Mouse (Mus musculus) naive thymus-derived CD4-positive, alpha-beta T cell, adult 2 months (primary cell): ENCODE data around the gene Serpinb1b.
"Not testable (repeated sequence)": the region's sequence is repeated elsewhere in the genome, so short reads cannot be mapped to it uniquely, and the experiment has no call there.

Experiments used
- DNase-seq: peaks from one replicate; pipeline ENCODE4 v3.0.0-alpha.2; 2011; ENCODE audit warnings: low read depth

The Serpinb1b gene

DNA sequence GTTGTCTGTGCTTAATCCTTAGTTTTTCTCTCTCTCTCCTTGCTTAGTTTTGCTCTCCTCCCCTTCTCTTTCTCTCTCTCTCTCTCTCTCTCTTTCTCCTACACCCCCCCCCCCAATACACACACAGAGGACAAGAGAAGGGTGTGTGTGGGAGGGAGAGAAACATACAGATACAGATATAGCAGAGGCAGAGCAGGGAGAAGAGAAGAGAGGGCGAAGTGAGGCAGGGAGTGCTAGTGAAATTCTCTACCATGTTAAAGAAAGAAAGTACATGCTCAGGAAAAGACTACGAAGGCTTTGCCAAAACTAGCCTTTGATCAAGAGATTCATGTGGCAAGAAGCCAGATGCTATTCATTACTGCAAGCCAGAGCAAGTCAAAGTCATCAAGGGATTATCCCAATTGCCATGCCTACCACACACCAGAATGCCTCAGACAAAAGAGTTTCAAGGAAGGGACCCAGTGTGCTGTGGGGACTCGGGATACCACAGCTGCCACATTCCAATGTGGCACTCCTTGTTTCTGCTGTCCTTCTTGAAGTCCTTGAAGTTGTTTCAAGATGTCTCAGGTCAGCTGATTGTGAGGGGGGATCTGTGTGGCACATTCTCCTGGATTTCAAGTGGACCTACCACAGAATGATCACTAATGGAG, at the start of gene Serpinb1b:
TSS of gene Serpinb1b (plus strand) at position 520 of the 650 bp plus-strand sequence.
- no peak for DNase-seq

DNA sequence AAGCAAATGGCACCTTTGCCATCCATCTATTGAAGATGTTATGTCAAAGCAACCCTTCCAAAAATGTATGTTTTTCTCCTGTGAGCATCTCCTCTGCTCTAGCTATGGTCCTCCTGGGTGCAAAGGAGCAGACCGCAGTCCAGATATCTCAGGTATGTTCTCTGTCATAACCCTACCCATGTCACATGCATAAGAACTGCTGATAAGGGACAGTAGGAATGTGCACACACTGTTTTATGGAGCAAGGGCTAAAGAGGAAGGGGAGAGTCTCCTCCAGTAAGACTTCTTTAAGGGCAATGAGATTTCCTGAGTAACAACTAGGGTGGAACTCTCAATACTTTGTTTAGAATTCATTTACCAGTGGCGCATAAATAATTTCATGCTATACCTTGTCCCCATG, 48.9 kb upstream of the Serpinb1b start:
- not testable (repeated sequence) for DNase-seq

DNA sequence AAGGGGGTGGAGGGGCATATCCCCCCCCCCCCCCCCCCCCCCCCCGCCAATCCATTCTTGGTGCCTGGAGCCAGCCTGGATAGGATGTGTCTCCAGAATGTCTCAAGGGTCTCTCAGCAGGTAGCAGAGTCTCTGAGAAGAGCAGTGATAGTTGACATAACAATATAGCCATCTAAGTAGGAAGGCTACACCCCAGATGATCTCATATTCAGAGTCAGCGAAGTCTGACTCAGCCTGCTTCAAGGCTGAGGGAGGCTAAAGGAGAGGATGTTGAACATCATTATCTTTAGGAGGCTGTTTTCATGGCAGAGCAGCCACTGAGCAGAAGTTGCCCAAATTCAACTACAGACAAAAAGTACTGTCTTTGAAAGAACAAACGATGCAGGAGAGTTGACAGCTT, 48.1 kb upstream of the Serpinb1b start:
- no peak for DNase-seq

DNA sequence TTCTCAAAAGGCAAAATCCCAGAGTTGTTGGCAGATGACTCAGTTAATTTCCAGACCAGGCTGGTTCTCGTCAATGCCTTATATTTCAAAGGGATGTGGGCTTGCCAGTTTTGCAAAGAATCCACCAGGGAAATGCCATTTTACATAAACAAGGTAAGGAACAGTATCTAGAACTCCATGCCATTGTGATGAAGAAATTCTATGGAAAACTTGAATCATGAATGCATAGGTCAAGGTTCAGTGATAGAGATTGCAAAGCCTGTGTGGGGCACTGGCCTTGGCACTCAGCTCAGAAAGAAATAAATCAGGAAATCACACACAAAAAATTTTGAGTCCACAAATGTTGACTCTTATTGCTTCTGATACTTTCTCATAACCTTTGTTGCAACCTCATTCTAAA, 42.9 kb upstream of the Serpinb1b start:
- DNase-seq, result no peak

DNA sequence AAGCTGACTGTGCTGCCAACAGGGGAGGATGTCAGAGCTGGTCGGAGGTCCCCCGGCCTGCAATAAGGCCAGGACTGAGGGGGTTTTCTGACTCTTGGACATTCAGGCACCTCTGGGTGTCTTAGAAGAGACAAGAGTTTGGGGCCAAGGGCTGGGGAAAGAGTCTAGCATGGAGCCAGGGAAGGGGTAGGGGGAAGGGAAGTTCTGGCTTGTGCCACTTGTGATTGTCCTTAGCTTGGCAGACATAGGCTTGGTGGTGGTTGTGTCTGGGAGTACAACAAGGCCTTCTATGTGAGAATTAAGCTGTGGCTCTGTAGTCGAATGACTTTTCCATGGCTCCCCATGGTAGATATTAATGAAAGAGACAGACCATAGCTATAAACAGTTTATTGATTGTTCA, 34.8 kb upstream of the Serpinb1b start:
- no peak for DNase-seq

DNA sequence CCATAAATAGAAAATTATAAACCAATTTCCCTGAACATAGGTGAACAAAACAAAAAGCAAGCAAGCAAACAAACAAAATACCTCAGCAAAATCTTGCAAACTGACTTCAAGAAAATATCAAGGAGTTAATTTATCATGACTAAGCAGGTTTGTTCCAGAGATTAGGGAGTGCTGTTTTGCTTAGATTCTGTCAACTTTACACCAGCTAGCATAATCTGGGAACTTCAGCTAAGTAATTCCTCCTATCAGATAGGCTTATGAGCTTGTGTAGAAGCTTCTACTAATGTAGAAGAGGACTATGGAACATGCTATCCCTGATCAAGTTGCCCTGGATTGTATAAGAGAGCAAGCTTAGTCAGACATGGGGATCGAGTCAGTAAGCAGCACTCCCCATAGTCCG, 31.1 kb upstream of the Serpinb1b start:
- no peak for DNase-seq

DNA sequence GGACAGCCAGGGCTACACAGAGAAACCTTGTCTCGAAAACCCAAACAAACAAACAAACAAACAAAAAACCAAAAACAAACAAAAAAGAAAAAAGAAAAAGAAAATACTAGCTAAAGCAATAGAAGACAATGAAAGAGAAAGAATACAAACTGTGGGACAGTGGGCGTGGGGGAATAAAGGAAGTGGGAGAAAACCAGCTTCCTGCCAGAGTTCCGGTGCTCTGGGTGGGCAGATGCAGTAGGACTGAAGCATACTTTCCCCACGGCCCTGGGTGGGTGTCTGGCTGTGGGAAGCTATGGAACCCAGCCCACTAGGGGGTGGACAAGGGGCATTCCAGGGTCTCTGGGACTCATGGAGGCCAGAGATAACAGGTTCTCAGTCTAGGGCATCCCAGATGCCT, 30.2 kb upstream of the Serpinb1b start:
- no peak for DNase-seq

DNA sequence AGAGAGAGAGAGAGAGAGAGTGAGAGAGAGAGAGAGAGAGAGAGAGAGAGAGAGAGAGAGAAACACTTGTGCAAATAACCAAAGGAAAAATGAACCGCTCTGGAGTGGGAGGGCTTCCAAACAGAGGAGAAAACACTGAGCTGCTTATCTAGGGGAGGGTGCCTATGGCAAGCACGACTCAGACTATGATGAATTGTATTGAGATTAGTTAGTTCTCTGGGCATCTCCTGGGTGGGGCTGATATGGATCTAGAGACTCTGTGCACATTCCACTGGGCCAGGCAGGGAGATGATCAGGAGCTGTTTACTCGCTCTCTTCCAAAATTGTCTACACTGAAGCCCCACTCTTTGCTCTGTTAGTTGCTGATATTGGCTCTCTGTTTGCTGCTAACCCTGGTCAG, 26.7 kb upstream of the Serpinb1b start:
- DNase-seq, result no peak

DNA sequence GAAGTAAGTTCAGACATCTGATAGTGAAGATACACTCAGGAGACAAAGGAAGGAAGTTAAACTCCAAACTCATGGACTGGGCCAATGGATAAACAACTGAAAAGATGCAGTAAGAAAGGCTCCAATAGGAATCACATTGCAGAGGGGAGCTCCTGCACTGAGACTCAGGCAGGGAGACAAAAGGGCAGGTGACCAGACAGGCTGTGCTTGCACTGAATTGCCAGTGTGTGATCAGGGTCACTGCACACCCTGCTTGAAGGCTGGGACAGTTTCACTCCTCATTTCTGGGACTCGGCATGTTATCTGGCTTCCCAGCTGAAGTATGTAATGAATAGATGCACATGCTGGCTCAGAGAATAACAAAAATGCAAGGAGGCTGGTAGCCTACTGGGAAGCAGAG, 15.3 kb upstream of the Serpinb1b start:
- DNase-seq, result no peak

DNA sequence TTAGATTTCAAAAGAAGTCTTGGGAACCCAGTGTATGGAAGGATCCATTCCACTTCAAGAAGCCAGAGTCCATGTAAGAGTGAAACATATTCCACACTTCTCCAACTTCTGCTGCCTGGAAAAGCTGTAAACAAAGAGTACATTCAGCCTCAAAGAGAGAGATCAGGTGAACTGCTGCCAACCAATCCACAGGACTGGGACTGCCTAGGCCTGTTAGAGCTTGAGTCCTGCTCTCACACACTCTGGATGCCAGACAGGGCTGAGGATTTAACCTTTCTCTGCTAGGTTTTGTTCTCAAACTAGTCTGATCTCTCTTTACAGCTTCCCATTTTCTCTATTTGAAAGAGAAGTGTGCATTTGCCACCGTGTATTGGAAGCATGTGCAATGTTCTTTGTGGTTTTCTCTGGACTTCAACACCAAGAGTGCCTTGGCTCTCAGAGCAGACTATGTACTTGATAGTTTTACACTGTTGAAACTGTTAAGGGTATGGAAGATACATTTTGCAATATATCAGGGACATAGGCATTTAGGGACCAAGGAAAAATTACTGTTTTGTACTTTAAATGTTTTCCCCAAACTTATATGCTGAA, 10.9 kb upstream of the Serpinb1b start:
- DNase-seq, result no peak

DNA sequence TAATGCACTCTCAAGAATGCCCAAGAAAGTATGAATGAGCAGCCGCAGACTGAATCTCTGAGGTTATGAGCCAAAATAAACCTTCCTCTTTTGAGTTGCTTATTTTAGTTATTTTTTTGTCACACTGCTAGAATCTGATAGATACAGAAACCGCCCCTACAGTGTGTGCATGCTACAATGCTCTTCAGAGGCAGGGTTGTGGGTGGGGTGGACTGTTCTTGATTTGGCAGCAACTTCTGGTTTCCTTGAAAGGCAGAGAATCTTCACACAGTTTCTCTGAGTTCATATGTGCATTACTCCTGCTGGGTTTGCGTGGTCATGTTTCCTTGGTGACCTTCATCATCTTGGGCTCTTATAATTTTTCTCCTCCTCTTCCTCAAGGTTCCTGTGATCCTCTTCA, 10.2 kb upstream of the Serpinb1b start:
- DNase-seq, result no peak

DNA sequence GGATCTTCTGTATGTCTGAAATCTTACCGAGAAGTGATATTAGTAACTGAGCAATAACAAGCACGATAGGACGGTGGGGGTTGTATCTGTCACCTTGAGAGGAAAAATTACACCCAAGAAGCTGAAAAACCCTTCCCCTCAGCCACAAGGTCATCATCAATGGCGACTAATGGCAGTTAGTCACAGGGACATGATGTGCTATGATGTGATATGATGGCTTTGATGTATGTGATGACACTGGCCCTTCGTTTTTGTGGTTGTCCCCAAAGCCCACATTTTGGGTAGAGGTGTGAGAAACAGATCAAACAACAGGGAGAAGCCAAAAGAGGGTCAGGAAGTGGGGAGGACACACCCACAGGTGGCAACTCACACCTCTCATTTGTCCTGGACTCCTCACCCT, 6.6 kb upstream of the Serpinb1b start:
- DNase-seq, result no peak

DNA sequence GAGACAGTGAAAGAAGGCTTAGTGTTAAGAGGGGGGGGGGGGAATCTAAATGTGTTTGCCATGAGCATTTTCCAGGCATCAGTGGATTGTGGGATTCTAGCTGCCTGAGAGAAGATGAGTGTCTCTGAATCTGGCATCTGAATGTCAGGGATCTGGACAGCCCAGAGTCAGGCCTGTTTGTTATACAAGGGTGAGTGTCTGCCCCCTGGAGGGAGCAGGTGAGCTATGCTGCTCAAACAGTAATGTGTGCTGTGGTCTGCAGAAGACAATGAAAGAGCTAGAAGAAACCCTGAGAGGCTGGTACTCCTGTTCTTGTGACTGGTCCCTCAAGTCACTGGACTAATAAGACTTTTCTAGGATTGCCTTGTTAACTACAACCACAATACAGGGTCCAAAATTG, 4.3 kb upstream of the Serpinb1b start:
- DNase-seq, result peak; percentile 34

DNA sequence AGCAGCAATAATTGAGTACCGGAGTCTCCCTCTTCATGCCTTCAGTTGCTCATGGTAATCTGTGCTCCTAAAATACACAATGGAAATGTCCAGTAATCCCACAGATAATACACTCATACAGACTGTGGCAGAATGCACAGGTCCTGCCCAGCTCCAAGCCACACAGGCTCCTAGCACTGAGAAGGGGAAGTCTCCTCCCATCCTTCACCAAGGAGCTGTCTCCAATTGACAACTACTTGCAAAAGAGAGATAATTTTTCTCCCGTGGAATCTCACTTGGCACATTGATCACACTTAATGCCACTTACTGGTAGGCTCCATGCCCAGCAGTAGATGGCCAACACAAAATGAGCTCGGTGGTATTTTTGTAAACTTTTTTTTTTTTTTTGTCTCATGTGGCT, 2.1 kb upstream of the Serpinb1b start:
- DNase-seq, result no peak

DNA sequence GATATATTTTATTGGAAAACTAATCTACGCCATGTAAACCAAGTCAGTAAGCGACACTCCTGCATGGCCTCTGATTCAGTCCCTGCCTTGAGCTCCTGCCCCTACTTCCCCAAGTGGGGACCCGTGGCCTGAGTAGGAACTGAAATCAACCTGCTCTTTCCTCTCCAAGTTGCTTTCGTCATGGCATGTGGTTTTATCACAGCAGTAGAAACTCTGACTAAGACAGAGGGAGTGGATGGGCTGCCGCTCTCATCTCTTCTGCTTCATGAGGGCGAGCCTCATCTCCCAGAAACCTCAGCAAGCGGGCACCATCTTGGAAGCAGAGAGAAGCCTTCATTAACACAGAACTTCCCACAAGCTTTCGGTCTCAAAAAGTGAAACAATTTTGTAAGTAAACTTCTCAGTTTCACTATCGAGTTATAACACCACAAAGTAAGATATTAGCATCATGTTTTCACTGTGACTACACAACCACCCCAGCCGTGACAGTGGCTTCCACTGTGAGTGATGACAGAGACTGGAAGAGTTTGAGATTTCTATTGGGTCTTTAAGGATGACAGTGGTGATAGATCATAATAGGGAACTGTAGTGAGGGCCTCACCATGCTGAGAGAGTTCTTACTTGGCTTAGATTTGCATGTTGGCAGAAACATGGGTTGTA, 1.2 kb upstream of the Serpinb1b start:
- peak; percentile 6 for DNase-seq

DNA sequence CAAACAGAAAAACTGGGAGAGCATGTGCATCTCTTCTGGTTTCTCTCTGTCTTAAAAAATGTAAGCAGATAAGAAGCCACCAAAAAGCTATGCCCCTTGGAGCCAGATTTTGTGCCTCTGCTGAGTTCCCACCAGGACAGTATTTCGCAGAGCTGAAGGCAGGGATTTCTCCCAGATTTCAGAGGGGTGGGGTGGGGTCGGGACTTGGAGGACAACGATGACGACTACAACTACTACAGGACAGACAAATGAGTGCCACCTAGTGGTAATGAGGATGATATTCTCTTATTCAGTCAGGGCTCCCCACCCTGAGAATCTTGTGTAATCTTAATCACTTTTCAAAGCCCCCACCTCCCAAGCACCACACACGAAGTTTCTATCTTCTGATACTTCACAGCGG, 1.0 kb downstream of the Serpinb1b start:
- DNase-seq, result peak; percentile 46

DNA sequence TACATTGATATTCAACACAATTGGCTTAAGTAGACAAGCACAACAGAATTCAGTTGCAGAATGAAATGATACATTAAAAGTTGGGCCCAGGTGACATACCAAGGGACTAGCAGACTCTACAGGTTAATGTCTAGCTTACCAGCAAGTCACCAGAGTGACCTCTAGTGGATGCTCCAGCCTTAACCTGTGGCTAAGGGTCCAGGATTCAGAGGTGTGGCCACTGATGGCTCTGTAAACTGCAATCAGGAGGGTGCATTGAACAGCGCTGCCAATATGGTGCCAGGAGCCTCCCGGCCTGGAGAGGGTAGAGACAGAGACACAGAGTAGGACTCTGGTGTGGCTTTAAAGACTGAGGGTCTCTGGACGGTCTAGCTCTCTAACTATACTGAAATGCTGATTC, 2.0 kb downstream of the Serpinb1b start:
- DNase-seq, result peak; percentile 4

DNA sequence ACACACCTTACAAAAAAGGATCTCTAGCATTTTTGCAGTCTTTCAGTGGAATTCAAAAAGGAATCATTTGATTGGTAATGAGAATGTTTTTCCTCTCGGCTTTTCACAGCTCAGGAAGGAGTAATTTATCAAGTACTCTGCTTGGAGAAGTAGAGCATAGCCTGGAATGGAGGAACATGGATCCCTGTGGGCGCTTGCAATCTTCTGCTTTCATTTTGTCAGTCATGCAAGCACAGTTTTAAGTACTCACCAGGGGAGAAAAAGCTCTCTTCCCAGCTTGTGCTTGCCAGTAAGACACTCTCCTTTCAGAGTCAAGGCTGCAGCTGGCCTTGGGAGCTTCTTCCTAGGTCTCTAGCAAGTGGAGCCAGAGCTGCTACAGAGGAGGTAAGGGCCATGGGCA, 5.5 kb downstream of the Serpinb1b start:
- no peak for DNase-seq

DNA sequence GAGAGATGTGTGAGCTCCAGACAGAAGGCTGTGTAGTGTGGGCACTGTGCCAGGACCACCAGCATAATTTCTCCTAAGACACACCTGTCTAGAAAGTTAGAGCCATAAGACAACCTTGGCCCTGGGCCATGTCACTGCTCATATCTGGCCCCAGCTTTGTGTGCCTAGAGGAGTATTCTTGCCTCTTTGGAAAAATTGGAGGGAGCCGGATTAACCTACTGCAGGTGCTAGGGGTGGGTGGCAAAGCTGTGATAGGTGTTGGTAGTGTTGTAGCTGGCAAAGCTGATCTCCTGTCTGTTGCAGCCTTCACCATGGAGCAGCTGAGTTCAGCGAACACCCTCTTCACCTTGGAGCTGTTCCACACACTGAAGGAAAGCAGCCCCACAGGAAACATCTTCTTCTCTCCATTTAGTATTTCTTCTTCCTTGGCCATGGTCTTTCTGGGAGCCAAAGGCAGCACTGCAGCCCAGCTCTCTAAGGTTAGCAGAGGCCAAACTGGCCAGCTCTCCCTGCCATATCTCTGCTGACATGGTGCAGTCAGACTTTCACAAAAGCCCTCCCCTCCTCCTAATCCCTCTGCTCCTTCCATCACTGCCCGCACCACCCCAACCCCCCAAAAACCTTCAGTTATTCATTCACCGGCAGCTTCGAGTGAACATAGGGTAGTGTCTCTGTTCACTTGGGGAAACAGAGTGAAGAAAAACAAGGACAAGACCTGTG, 6.8 kb downstream of the Serpinb1b start:
- DNase-seq, result no peak

DNA sequence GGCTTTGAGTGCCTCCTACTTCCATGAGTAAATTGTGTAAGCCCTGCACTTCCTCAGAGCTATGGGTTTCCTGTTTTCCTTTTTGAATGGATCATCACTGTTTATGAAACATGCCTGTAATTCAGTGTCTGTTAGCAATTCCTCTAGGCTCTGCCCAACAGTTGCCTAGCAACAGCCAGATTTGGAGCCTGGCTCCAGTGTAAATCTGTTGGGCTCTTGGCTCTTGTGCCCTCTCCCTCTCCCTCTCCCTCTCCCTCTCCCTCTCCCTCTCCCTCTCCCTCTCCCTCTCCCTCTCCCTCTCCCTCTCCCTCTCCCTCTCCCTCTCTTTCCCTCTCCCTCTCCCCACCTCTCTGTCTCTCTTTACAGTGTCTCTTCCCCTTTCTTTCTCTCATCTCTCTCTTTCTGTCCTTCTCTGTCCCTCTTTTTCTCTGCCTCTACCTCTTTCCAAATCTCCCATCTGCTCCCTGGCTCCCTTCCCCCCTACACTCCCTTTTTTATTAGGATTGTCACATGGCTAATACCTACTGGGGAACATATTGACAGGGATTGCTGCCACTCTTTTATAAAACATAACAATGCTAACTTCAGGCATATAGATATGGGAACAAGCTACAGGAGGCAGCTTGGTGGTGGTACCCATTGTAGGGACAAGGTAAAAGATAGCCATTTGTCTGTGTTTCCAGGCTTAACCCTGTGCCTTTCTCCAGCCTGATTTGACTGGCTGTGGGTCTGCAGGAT, 7.5 kb downstream of the Serpinb1b start:
- no peak for DNase-seq

DNA sequence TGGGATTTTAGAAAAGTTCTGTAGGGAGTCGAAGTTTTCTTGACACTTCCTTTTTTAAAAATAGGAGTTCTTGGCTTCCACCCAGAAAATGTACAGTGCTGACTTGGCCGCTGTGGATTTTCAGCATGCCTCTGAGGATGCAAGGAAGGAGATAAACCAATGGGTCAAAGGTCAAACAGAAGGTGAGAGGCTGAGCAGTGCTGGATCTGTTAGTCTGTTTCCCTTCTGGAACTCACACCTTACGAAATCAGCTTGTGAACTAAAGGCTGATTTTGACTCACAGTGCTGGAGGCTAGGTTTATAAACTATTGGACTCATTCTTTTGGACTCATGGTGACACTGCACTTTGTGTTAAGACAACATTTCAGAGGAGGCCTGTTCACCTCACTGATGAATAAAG, 11.2 kb downstream of the Serpinb1b start:
- no peak for DNase-seq

DNA sequence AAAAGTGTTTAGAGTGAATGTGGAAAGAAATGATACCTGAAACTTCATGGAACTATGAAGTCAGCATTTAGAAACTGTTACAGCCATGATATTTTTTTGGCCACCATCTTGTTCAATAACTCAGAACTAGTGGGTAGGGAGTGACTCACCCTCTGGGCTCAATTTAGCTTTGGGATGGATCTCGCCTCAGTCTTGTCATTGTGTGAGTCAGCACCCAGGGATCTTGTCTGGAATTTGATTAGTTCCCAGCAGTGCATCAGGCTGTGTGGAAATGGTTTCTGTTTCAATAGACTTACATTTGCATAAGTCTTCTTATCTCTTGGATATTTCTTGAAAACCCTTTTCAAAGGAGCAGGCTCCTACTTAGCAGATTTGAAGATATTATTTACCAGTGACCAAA, 12.2 kb downstream of the Serpinb1b start:
- no peak for DNase-seq
